Mouse (Mus musculus): Measurements from ENCODE around the gene Cd2bp2.

Gene Cd2bp2

GRCm38 (mm10) chr7:127142214-127142613, 53.6 kb downstream of the Cd2bp2 start:
- no peak for DNase-seq (ENCODE audit: low spot score in 2 of 2)
